Mouse (Mus musculus) thymus, adult 2 months (tissue): ENCODE data around the gene Car10. TPM values are rescaled to one million over a fixed set of nuclear protein-coding genes. Genes with fewer than 3 reads are reported as not detected.
A peak's percentile ranks its signal among the peaks of the same experiment; 100 is the strongest.

ENCODE experiments used
- DNase-seq: peaks from one replicate; pipeline ENCODE4 v3.0.0; 2021
- H3K27ac ChIP-seq: fragments of 200-500 bp; 2 replicates; pipeline ENCODE4 v1.5.1; 2012; ENCODE audit warnings: low read length, control low read depth; ENCODE audit not compliant: control insufficient read depth, insufficient read depth
- H3K27me3 ChIP-seq: fragments of 200-500 bp; 2 replicates; pipeline ENCODE4 v1.6.1; 2012; ENCODE audit warnings: mild to moderate bottlenecking, low read length, moderate library complexity, mixed read lengths; ENCODE audit not compliant: control insufficient read depth, insufficient read depth
- H3K36me3 ChIP-seq: fragments of 200-500 bp; 2 replicates; pipeline ENCODE4 v1.6.1; 2012; ENCODE audit warnings: mild to moderate bottlenecking, low read length, moderate library complexity; ENCODE audit not compliant: control insufficient read depth, insufficient read depth
- H3K4me1 ChIP-seq: fragments of 200-500 bp; replicated peaks from 2 replicates; pipeline ENCODE4 v1.6.1; 2012; ENCODE audit warnings: low read length; ENCODE audit not compliant: control insufficient read depth, insufficient read depth
- H3K4me3 ChIP-seq: fragments of 200-500 bp; 2 replicates; pipeline ENCODE4 v1.5.1; 2012; ENCODE audit warnings: mild to moderate bottlenecking, low read length, control low read depth, moderate library complexity; ENCODE audit not compliant: control insufficient read depth, insufficient read depth
- CTCF ChIP-seq: fragments of 200-500 bp; IDR thresholded peaks from 2 replicates; pipeline ENCODE4 v1.5.1; 2012; ENCODE audit warnings: mild to moderate bottlenecking, control low read depth, low read length, moderate library complexity, borderline replicate concordance; ENCODE audit not compliant: control insufficient read depth, poor library complexity, insufficient read depth; ENCODE audit errors: extremely low read depth
- POLR2A ChIP-seq: fragments of 200-500 bp; IDR thresholded peaks from 2 replicates; pipeline ENCODE4 v1.6.1; 2012; ENCODE audit warnings: mild to moderate bottlenecking, low read length, control low read depth, moderate library complexity; ENCODE audit not compliant: control insufficient read depth, poor library complexity, insufficient read depth; ENCODE audit errors: extremely low read depth
- WGBS: fragments of 180-500 bp; shearing (Covaris S2); methylation state at CpG from one replicate; pipeline ENCODE4 v1.1.7; 2018; 5-methylcytosine and 5-hydroxymethylcytosine counted together
- polyA plus RNA-seq: library from polyadenylated mRNA; depleted of rRNA; stranded (reverse); fragments of >200 nt; gene quantifications from 2 replicates; pipeline ENCODE4 v1.2.3, GENCODE M21; 2012

Gene Car10
- polyA plus RNA-seq, 1 experiment, result 0.03 TPM

GRCm38 (mm10) chr11:93502864-93503263 lies 405.0 kb downstream of the Car10 start:
- DNase-seq, result no peak
- H3K27me3 ChIP-seq, result no peaks in the 10 kb centered on the region
- H3K27ac ChIP-seq, result no peak overlapping the region
- WGBS, result 31% methylated on average over 3 of the region's 3 CpGs
- no peak overlapping the region for H3K4me3 ChIP-seq
- H3K36me3 ChIP-seq, result no peaks in the 10 kb centered on the region
- no peaks in the 10 kb centered on the region for H3K4me1 ChIP-seq
- no peak for TF ChIP-seq CTCF
- TF ChIP-seq POLR2A, result no peak

- Histone ChIP-seq H3K27me3 (no peaks in the 10 kb centered on the region), H3K4me3 (no peak overlapping the region), H3K27ac (no peak overlapping the region), H3K36me3 (no peaks in the 10 kb centered on the region), H3K4me1 (no peaks in the 10 kb centered on the region)
- no peak for TF ChIP-seq POLR2A
- TF ChIP-seq CTCF, result no peak
- DNase-seq, result peak; percentile 15
- WGBS, result 14% methylated on average over 2 of the region's 2 CpGs
These were observed 405.6 kb downstream of the Car10 start for GRCm38 (mm10) chr11:93503469-93503868.

DNA sequence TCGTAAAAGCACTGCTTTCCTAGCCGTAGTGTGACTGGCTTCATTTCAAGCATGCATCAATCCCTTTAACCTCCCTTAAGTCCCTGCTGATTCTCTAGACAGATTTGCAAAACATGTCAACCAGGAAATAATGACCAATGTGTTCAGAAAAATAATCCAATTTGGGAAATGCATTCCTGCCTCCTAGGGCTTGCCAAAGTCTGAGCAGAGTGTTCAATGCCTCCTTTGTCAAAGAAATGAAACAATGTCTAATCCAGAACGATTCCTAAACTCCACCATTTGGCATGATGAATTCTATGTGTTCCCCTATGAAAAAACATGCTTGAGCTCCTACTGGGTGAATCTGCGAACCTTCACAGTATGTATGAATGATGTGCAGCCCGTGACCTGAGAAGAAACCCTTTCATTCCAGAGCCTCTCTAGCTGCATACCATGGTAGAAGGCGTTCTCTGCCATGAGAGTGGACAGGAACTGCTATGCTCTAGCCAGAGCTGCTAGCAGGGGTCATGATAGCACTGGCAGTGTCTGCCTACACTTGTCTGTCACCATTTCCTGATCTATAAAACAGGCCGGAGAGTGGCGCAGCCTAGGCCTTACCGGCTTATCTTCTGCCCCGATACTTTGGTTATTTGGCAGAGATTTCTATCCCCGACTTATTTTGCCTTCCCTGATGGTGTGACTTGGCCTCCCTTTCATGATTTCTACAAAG lies 411.9 kb downstream of the Car10 start:
- H3K4me1 ChIP-seq, result no peaks in the 10 kb centered on the region
- no peaks in the 10 kb centered on the region for H3K27me3 ChIP-seq
- TF ChIP-seq POLR2A (no peak), CTCF (no peak)
- no peak for DNase-seq
- no peaks in the 10 kb centered on the region for H3K36me3 ChIP-seq
- 91% methylated on average over 11 of the region's 11 CpGs for WGBS
- no peak overlapping the region for H3K4me3 ChIP-seq
- no peak overlapping the region for H3K27ac ChIP-seq

GRCm38 (mm10) chr11:93512843-93513242 lies 415.0 kb downstream of the Car10 start:
- no peaks in the 10 kb centered on the region for H3K27me3 ChIP-seq
- H3K27ac ChIP-seq, result no peak overlapping the region
- WGBS, result 86% methylated on average over 2 of the region's 2 CpGs
- no peak overlapping the region for H3K4me3 ChIP-seq
- no peaks in the 10 kb centered on the region for H3K4me1 ChIP-seq
- H3K36me3 ChIP-seq, result no peaks in the 10 kb centered on the region
- TF ChIP-seq CTCF (no peak), POLR2A (no peak)
- DNase-seq, result no peak

DNA sequence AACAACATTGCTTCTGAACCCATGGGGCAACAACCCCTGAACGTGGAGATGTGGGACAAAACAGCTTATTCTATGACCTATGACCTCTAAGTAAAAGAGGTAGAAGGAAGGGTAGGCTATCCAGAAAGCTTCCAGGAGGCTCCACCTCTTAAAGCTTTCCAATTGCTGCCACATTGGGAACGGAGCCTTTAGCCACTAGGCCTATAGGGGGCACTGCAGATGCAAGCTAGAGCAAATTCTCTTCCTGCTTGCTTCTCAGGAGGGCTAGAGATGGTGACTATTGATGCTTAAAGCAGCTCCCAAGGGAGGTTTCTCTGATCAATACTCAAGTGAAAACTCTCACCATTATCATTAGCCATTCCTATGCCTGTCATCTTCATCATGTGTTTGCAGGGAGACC lies 416.6 kb downstream of the Car10 start:
- H3K4me1 ChIP-seq, result no peaks in the 10 kb centered on the region
- H3K36me3 ChIP-seq, result no peaks in the 10 kb centered on the region
- WGBS, result 76% methylated on average over 2 of the region's 2 CpGs
- no peak for DNase-seq
- TF ChIP-seq POLR2A, result no peak
- no peak for TF ChIP-seq CTCF
- H3K27ac ChIP-seq, result no peak overlapping the region
- H3K27me3 ChIP-seq, result no peaks in the 10 kb centered on the region
- no peak overlapping the region for H3K4me3 ChIP-seq

- DNase-seq, result no peak
- WGBS, result 81% methylated on average over 6 of the region's 6 CpGs
- Histone ChIP-seq H3K27ac (no peak overlapping the region), H3K36me3 (no peaks in the 10 kb centered on the region), H3K4me3 (no peak overlapping the region), H3K27me3 (no peaks in the 10 kb centered on the region), H3K4me1 (no peaks in the 10 kb centered on the region)
- TF ChIP-seq CTCF, result no peak
- no peak for TF ChIP-seq POLR2A
These were observed 417.7 kb downstream of the Car10 start for GRCm38 (mm10) chr11:93515566-93515965.

GRCm38 (mm10) chr11:93516216-93516615 lies 418.4 kb downstream of the Car10 start:
- DNase-seq, result no peak
- Histone ChIP-seq H3K4me1 (no peaks in the 10 kb centered on the region), H3K27me3 (no peaks in the 10 kb centered on the region), H3K27ac (no peak overlapping the region), H3K4me3 (no peak overlapping the region), H3K36me3 (no peaks in the 10 kb centered on the region)
- TF ChIP-seq POLR2A (no peak), CTCF (no peak)
- WGBS, result 90% methylated on average over 9 of the region's 9 CpGs
